Mouse (Mus musculus): ENCODE measurements around the gene Pou2f2.
"Not testable (repeated sequence)": the region's sequence is repeated elsewhere in the genome, so short reads cannot be mapped to it uniquely, and the experiment has no call there.

The Pou2f2 gene

GRCm38 (mm10) chr7:25067909-25068656, 111.4 kb downstream of the Pou2f2 start:
- DNase-seq (ENCODE audit: extremely low spot score, low read depth, low spot score) = no peak

DNA sequence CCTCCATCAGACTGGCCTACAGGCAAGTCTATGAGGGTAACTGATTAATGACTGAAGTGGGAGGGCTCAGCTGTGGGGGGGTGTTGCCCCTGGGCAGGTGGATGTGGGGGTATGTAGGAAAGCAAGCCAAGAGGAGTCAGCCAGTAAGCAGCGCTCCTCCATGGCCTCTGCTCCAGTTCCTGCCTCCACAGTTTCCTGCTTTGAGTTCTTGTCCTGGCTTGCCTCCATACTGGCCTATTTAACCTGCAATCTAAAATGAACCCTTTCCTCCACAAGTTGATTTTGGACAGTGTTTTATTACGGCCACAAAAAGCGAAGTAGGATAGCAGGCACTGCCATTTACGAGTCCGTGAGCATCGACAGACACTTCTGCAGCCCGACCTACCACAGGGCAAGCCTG, 112.2 kb downstream of the Pou2f2 start:
- no peak for DNase-seq (ENCODE audit: extremely low spot score, low read depth, low spot score)

DNA sequence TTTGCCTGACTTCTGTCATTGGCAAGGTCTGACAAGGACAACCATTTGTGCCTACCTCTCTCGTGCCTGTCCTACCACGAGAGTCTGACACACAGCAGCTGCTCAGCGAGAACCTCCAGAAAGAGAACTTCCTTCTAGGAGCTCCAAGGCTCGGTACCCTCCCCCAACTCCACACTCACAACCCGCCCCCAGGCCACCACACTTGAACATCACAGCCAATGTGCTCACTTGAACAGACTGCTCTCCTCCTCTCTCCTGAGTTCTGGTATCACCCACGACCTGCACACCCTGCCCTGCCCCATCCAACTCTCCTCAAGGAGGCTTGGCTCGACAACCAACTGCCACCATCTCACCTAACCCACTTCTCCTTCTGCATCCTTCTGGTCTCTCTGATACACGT, 115.6 kb downstream of the Pou2f2 start:
- no peak for DNase-seq (ENCODE audit: extremely low spot score, low read depth, low spot score)

GRCm38 (mm10) chr7:25063346-25063745, 116.2 kb downstream of the Pou2f2 start:
- DNase-seq (ENCODE audit: extremely low spot score, low read depth, low spot score) = no peak

DNA sequence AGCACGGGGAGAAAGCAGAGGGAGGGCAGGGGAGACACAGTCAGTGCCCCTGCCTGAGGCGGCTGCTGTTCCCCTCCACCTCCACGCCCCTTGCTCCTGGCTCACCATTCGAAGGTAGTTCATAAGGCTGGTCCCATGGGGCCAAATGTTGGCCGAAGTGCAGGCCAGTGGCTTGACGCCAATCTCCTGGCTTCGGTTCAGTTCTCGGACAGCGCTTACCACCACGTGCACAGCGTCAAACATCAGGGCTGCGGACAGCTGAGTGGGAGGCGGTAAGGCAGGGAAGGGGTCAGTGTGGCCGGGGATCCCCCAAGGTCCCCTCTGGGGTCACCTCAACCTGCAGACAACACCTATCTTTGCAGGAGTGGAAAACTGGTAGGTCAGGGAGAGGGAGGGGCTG, 120.7 kb downstream of the Pou2f2 start:
- DNase-seq (ENCODE audit: extremely low spot score, low read depth, low spot score) = no peak

DNA sequence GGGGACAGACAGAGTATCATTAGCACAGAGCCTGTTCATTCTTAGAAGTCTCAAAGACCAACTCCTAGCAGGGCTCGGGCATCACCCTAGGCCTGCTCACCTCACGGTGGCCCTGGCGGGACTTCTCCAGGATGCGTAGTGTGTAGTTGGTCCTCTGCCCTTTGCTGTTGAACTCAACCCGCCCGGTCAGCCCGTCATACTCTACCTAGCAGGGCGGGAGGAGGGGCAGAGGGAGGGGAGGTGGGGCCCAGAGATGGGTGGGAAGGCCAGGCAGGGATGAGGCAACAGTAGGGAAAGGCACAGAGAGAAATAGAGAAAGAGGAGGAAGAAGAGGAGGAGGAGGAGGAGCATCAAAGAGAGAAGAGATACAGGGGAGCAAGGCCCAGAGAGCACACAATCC, 121.1 kb downstream of the Pou2f2 start:
- no peak for DNase-seq (ENCODE audit: extremely low spot score, low read depth, low spot score)

GRCm38 (mm10) chr7:25057888-25058287, 121.6 kb downstream of the Pou2f2 start:
- DNase-seq (ENCODE audit: extremely low spot score, low read depth, low spot score) = no peak

- DNase-seq (ENCODE audit: extremely low spot score, low read depth, low spot score) = no peak
Measured at GRCm38 (mm10) chr7:25056951-25057350, 122.6 kb downstream of the Pou2f2 start.

DNA sequence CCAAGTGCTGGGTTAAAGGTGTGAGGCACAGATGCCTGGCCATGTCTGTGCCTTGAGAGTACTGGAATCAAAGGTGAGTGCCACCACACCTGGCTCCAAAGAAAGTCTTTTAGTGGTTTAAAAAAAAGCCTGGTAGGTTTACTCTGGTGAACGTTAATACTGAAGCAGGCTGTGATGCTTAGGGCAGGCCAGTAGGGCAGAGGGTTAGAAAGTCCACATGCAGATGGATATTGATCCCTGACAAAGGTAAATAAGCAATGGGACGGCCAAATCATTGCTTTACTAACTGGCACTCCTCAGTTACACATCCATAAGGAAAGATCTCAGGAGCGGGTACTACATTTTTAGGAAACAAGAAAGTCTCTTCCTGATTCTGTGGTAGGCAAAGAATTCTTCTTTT, 126.9 kb downstream of the Pou2f2 start:
- DNase-seq (ENCODE audit: extremely low spot score, low read depth, low spot score) = no peak

- no peak for DNase-seq (ENCODE audit: extremely low spot score, low read depth, low spot score)
Measured at GRCm38 (mm10) chr7:25049295-25049930, 130.1 kb downstream of the Pou2f2 start.

DNA sequence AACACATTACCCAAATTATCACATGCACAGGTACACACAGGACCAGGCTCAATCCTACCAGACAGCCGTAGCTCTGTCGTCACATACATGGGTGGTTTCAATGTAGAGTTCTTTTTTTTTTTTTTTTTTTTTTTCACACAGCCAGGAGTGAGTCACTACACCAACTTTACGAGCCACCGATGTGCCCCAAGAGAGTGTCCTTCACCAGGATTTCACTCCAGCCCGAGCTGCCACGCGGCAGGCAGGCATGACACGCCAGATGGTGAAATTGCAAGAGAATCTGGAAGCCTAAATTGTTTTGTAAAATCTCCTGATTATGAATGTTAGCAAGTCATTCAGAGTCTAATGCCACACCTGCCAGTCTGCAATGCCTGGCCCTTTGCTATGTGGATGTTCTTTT, 132.2 kb downstream of the Pou2f2 start:
- DNase-seq (ENCODE audit: extremely low spot score, low read depth, low spot score) = no peak

- not testable (repeated sequence) for DNase-seq (ENCODE audit: extremely low spot score, low read depth, low spot score)
Measured at GRCm38 (mm10) chr7:25044599-25044998, 134.9 kb downstream of the Pou2f2 start.

GRCm38 (mm10) chr7:25041921-25042320, 137.6 kb downstream of the Pou2f2 start:
- DNase-seq (ENCODE audit: extremely low spot score, low read depth, low spot score) = no peak
